Mouse (Mus musculus) neural tube, embryonic 14.5 days (tissue): ENCODE data around the gene Dnajc11. TPM values are rescaled to one million over a fixed set of nuclear protein-coding genes. Genes with fewer than 3 reads are reported as not detected.

Experiments used
- ATAC-seq: fragments of 200-750 bp; cut with Nextera tagmentation; 2 replicates; pipeline ENCODE4 v1.8.0; 2017; ENCODE audit warnings: low read depth, mild to moderate bottlenecking, moderate TSS enrichment, moderate library complexity
- H3K27ac ChIP-seq: fragments of 300-500 bp; sonication (generic); 2 replicates; pipeline ENCODE4 v1.5.1; 2014; ENCODE audit warnings: low read depth, mild to moderate bottlenecking, control low read depth, low read length, moderate library complexity, mixed read lengths
- H3K27me3 ChIP-seq: fragments of 300-500 bp; sonication (generic); 2 replicates; pipeline ENCODE4 v1.6.1; 2014; ENCODE audit warnings: low read length; ENCODE audit not compliant: control insufficient read depth, insufficient read depth
- H3K36me3 ChIP-seq: fragments of 300-500 bp; sonication (generic); 2 replicates; pipeline ENCODE4 v1.6.1; 2014; ENCODE audit warnings: low read length, mixed read lengths; ENCODE audit not compliant: control insufficient read depth, insufficient read depth
- H3K4me1 ChIP-seq: fragments of 300-500 bp; sonication (generic); 2 replicates; pipeline ENCODE4 v1.6.1; 2014; ENCODE audit warnings: low read length; ENCODE audit not compliant: control insufficient read depth, insufficient read depth
- H3K4me2 ChIP-seq: fragments of 300-500 bp; sonication (generic); 2 replicates; pipeline ENCODE4 v1.6.1; 2014; ENCODE audit warnings: mild to moderate bottlenecking, low read depth, low read length, control low read depth
- H3K4me3 ChIP-seq: fragments of 300-500 bp; sonication (generic); 2 replicates; pipeline ENCODE4 v1.5.1; 2014; ENCODE audit warnings: low read depth, low read length, control low read depth, mixed read lengths
- H3K9ac ChIP-seq: fragments of 300-500 bp; sonication (generic); replicated peaks from 2 replicates; pipeline ENCODE4 v1.6.1; 2014; ENCODE audit warnings: low read depth, mild to moderate bottlenecking, control low read depth, low read length, mixed read lengths
- H3K9me3 ChIP-seq: fragments of 300-500 bp; sonication (generic); 2 replicates; pipeline ENCODE4 v1.6.1; 2016; ENCODE audit warnings: low read length; ENCODE audit not compliant: control insufficient read depth
- whole genome bisulfite sequencing: fragments of 180-500 bp; shearing (Covaris S2); extraction: QIAGEN DNeasy Blood & Tissue Kit; methylation state at CpG from one replicate; pipeline ENCODE4 v1.1.7; 2014; 5-methylcytosine and 5-hydroxymethylcytosine counted together
- polyA plus RNA-seq: library from polyadenylated mRNA; unstranded; fragments of >200 nt; fragmentation: Nextera tagmentation; extraction: Ambion mirVana; gene quantifications from 2 replicates; pipeline ENCODE4 v1.2.1, GENCODE M21; 2014

Gene Dnajc11
- polyA plus RNA-seq, 1 experiment from 2014 or later = 82.4 TPM

GRCm38 (mm10) chr4:151988342-151989109 is 55.0 kb downstream of the Dnajc11 start, which contains the start of gene Thap3:
Gene Thap3, minus strand, starts transcription at chr4:151988997.
- Histone ChIP-seq H3K9me3 (no peaks in the 10 kb centered on the region), H3K4me3 (peak within 1 kb of the TSS; percentile 71), H3K36me3 (peaks cover 22% of the 10 kb centered on the region), H3K27ac (peak within 1 kb of the TSS; percentile 63), H3K4me2 (peak within 1 kb of the TSS; percentile 73), H3K9ac (peak within 1 kb of the TSS; percentile 86), H3K4me1 (peaks cover 7% of the 10 kb centered on the region; the same call in 1 of the 2 replicates), H3K27me3 (no peaks in the 10 kb centered on the region)
- under 1% methylated on average over 54 of the region's 54 CpGs for WGBS
- ATAC-seq = peak; percentile 77

DNA sequence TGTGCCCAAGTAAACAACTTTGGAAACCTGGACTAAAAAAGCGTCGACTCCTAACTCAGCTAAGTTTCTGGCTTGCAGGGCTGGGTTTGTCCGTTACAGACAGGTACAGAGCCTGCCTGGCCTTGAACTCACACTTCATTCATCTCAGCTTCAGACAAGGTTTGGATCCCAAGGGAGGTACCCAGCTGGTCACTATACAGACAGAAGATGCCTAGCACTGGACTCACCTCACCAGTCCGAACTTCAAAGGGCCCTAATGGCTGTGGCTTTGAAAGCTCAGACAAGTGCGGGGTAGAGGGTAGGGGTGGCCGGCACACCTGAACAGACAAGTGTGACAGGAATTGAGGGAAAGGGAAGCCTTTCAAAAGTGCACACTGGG is 55.6 kb downstream of the Dnajc11 start:
- no peak overlapping the region for H3K27ac ChIP-seq
- H3K9ac ChIP-seq = peak overlapping the region; percentile 86; the same call in 1 of the 2 replicates
- H3K9me3 ChIP-seq = no peaks in the 10 kb centered on the region
- peak; percentile 9; the same call in 1 of the 2 replicates for ATAC-seq
- H3K4me3 ChIP-seq = peak overlapping the region; percentile 71; the same call in 1 of the 2 replicates
- H3K27me3 ChIP-seq = no peaks in the 10 kb centered on the region
- 30% methylated on average over 6 of the region's 6 CpGs for WGBS
- peaks cover 22% of the 10 kb centered on the region for H3K36me3 ChIP-seq
- H3K4me1 ChIP-seq = peaks cover 11% of the 10 kb centered on the region
- H3K4me2 ChIP-seq = peak overlapping the region; percentile 73; the same call in 1 of the 2 replicates

DNA sequence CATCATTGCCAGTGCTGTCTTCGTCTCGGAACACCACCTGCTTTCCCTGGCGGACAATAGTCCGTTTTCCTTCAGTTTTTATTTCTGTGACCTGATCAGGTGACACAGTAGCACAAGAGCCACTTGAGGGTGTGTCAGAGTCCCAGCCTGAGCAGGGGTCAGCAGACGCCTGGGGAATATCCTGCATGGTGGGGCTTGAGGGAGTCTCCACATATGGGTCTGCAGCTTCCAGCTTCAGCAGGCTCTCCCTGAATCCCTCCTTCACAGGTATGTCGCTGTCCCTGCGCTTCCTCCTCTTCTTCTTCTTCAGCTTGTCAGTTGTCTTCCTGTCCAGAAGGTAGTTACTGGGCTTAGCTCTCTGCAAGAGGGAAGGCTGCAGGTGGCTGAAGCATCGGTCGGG is 58.6 kb downstream of the Dnajc11 start:
- Histone ChIP-seq H3K9me3 (no peaks in the 10 kb centered on the region), H3K4me3 (no peak overlapping the region), H3K36me3 (peaks cover 18% of the 10 kb centered on the region)

GRCm38 (mm10) chr4:151993035-151993434 is 59.5 kb downstream of the Dnajc11 start:
- Histone ChIP-seq H3K27me3 (no peaks in the 10 kb centered on the region), H3K9ac (no peak overlapping the region), H3K4me1 (peaks cover 9% of the 10 kb centered on the region), H3K36me3 (peaks cover 18% of the 10 kb centered on the region), H3K9me3 (no peaks in the 10 kb centered on the region), H3K4me2 (no peak overlapping the region; the same call in 1 of the 2 replicates), H3K27ac (no peak overlapping the region), H3K4me3 (no peak overlapping the region)
- 89% methylated on average over 6 of the region's 6 CpGs for WGBS
- ATAC-seq = no peak

More for the DNA sequence above, 58.6 kb downstream of the Dnajc11 start:
- Histone ChIP-seq H3K4me2 (no peak overlapping the region), H3K4me1 (peaks cover 13% of the 10 kb centered on the region), H3K9ac (no peak overlapping the region), H3K27ac (no peak overlapping the region), H3K27me3 (no peaks in the 10 kb centered on the region)
- ATAC-seq = no peak
- 94% methylated on average over 9 of the region's 9 CpGs for WGBS

DNA sequence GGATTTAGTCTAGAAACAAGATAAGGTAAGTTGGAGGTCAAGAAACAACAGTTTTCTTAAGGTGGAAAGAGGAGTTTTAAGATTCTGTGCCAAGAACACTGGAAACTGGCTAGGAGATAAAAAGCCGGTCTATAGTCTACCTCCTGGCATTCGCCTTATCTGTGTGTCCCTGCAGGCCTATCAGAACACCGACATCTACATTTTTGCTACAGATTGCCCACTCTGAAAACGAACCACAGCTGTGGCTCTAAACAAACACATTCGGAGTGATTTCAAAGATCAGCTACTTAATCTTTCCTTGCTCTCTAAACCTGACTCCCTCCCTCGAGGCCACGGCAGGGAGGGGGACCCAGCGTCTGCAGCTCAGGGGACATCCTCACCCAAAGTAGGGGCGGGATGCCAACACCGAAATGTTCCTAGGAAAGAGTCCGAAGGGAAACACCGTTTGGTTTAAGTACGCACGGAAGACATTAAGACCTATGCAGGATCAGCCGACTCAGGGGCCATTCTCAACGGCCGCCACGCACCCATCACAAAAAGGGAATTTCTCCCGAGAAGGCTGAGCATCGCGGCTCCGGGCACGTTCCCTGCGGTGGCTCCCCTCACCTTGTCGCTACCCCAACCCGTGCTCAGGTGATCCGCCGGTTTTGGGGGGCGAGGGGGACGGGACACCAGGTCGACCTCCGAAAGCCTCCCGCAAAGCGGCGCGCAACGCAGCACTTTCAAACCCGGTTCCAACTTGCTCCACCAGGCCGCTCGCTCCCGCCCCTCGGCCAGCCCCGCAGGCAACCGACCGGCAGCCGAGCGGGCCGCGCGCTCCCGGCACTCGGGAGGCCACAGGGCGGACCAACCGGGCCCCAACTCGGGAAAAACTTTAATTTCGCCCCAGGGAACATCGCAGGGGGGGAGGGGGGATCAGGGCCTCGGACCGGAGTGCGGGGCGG is 61.0 kb downstream of the Dnajc11 start:
- Histone ChIP-seq H3K4me1 (peaks cover 9% of the 10 kb centered on the region), H3K27ac (peak overlapping the region; percentile 22; the same call in 1 of the 2 replicates), H3K4me3 (peak overlapping the region; percentile 97), H3K9me3 (no peaks in the 10 kb centered on the region), H3K36me3 (peaks cover 18% of the 10 kb centered on the region), H3K4me2 (peak overlapping the region; percentile 87), H3K9ac (peak overlapping the region; percentile 80), H3K27me3 (no peaks in the 10 kb centered on the region)
- WGBS = 2% methylated on average over 56 of the region's 61 CpGs
- ATAC-seq = no peak

DNA sequence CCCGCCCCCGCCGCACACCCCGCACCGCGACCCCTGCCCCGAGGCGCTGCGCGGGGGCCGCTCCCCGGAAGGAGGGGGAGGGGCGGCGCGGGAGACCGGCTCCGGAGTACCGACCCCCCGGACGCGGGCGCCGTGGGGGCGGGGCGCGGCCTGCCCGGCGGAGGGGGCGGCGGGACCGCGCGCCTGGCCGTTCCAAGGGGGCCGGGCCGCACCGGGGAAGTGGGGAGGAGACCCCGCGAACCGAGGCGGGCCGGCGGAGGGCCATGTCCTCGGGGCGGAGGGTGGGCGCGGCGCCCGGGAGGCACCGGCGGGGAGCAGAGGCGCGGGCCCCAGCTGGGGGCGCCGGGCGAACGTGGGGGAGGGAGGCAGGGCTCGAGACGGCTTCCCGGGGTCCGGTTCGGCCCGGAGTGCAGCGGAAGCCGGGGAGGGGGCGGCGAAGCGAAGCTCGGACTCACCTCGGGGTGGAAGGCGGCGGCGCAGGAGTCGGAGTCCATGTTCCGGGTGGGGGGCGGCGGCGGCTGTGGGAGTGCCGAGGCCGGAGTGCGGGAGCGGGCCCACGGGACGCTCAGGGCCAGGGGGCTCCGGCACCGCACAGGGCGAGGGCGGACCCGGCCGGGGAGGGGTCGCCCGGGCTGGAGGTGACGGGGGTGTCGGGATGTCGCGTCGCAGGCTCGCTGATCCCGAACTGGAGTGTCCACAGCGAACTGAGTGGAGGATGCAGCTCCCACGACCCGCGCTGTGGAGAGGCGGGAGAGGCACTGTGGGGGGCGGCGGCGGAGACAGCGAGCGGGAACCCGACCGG is 62.1 kb downstream of the Dnajc11 start:
- WGBS = 2% methylated on average over 65 of the region's 111 CpGs

DNA sequence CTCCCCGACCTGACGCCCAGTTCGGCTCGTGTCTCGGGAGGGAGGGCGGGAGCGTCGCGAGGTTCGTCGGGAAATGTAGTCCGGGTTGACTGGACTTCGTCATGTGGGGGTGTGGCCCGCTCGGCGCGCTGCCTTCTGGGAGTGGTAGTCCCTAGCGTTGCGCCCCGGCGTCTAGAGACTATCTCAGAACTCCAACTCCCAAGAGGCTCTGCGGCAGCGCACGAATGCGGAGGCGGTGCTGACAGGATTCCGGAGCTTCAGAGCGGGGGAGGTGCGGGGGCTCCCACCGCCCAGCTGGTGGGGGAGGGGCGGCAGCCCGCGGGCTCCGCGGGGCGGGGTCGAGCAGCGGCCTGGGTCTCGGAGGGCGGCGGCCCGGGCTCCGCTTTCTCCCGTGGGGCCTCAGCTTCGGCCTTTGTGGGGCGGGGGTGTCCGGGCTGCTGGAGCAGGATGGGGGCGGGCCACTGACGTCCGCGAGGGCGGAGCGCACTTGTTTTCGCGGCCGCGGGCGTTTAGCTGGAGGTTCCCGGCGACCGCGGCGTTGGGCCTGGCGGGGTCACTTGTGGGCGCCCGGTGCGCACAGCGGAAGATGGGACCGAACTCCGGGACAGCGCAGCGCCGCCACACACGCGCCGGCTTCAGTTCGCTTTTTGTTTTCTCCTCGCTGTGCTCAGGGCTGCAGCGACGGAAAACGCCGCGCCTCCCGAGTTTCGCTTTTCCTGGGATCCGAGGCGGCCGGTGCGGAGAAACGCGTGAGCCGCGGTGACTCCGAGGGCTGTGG is 62.9 kb downstream of the Dnajc11 start, which contains the start of gene Phf13:
Phf13 (minus strand) TSS at position 86 of the 778 bp plus-strand sequence.
- under 1% methylated on average over 92 of the region's 94 CpGs for WGBS
- ATAC-seq = peak; percentile 96
- no peaks in the 10 kb centered on the region for H3K27me3 ChIP-seq

More for the DNA sequence above, 62.1 kb downstream of the Dnajc11 start:
- Histone ChIP-seq H3K9ac (peak overlapping the region; percentile 80), H3K4me2 (peak overlapping the region; percentile 87), H3K9me3 (no peaks in the 10 kb centered on the region), H3K27me3 (no peaks in the 10 kb centered on the region), H3K27ac (peak overlapping the region; percentile 60), H3K4me3 (peak overlapping the region; percentile 97), H3K4me1 (peaks cover 9% of the 10 kb centered on the region), H3K36me3 (peaks cover 16% of the 10 kb centered on the region)
- peak; percentile 65 for ATAC-seq

DNA sequence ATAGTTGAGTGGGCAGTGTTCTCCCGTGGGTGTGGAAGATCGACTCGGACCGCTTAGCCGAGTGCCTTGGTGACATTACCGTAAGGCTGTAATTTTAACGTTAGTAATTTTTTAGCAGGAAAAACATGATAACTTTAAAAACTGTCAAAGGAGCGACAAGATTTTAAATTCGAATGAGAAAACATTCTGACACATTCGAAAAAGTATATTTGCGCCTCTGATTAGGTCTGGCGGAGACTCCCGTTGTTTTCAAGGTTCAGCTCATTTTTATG is 63.4 kb downstream of the Dnajc11 start:
- no peak for ATAC-seq
- 6% methylated on average over 13 of the region's 13 CpGs for whole genome bisulfite sequencing

More for the DNA sequence above, 62.9 kb downstream of the Dnajc11 start, which contains the start of gene Phf13:
- no peaks in the 10 kb centered on the region for H3K9me3 ChIP-seq
- H3K4me3 ChIP-seq = peak within 1 kb of the TSS; percentile 97
- peaks cover 10% of the 10 kb centered on the region for H3K36me3 ChIP-seq
- peaks cover 9% of the 10 kb centered on the region for H3K4me1 ChIP-seq
- peak within 1 kb of the TSS; percentile 85 for H3K27ac ChIP-seq
- H3K9ac ChIP-seq = peak within 1 kb of the TSS; percentile 80
- peak within 1 kb of the TSS; percentile 87 for H3K4me2 ChIP-seq

More for the DNA sequence above, 63.4 kb downstream of the Dnajc11 start:
- H3K27ac ChIP-seq = peak overlapping the region; percentile 85
- peak overlapping the region; percentile 52 for H3K4me2 ChIP-seq
- H3K9me3 ChIP-seq = no peaks in the 10 kb centered on the region
- peaks cover 9% of the 10 kb centered on the region for H3K4me1 ChIP-seq
- H3K4me3 ChIP-seq = peak overlapping the region; percentile 97
- H3K36me3 ChIP-seq = peaks cover 4% of the 10 kb centered on the region; the same call in 1 of the 2 replicates
- H3K9ac ChIP-seq = peak overlapping the region; percentile 80
- no peaks in the 10 kb centered on the region for H3K27me3 ChIP-seq
